Mouse (Mus musculus): ENCODE data around the gene Txk.

The Txk gene

DNA sequence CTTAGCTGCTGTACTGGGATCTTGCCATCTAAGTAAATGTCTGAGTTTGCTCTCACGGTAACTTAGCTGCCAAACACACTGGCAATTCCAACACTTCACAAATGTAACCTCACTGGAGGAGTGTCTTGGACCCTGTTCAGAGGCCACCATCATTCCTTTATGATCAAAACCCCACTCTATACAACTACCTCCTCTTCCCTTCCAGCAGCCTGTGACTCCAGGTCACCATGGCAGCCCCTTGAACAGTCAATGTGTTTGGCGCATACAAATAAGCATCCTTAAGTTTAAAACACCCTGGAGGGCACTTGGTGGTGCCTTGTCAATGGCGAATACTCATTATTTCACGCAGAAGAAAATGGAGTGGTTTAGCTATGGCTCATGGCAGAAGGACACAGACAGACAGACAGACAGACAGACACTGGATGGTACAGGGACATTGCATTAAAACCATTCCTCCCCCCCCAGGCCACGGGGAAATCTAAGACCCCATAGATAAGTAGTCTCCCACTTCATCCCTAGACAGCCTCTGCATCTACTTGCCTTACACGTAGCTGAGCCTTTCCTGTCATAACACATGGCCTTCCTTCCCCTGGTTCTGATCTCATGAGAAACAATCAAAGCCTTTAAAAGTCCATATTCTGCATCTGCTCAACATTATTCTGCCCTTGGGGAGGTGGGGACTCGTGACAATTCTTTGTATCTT lies 1.4 kb downstream of the Txk start:
- DNase-seq (ENCODE audit: low read depth, low spot score) = no peak

GRCm38 (mm10) chr5:72750226-72750625 lies 2.4 kb downstream of the Txk start:
- DNase-seq (ENCODE audit: low read depth, low spot score) = no peak

DNA sequence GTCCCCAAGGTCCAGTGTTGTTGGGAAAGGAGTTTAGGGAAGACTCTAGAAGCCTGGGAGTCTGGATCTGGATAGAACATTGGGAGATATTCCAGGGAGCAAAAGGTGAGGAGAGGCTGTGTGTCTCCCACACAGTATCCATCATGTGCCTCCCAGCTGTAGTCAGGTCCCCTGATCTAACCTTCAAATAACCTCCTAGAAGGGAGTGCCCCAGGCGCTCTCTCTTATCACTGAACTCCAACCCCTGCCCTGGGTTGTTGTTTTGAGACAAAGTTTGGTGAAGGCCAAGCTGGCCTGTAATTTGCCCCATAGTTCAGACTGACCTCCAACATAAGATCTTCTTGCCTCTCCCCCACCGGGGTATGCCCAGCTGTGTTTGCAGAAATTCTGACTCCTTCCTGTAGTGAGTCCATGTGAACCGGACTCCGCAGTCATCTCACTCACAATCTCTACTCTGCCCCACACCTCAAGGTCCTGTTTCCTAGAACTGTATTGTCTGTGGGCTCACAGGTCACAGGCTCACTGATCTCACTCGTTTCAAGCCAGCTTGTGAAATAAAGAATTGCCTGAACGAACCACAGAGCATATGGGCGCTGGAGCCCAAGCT lies 3.8 kb downstream of the Txk start:
- DNase-seq (ENCODE audit: low read depth, low spot score) = no peak

DNA sequence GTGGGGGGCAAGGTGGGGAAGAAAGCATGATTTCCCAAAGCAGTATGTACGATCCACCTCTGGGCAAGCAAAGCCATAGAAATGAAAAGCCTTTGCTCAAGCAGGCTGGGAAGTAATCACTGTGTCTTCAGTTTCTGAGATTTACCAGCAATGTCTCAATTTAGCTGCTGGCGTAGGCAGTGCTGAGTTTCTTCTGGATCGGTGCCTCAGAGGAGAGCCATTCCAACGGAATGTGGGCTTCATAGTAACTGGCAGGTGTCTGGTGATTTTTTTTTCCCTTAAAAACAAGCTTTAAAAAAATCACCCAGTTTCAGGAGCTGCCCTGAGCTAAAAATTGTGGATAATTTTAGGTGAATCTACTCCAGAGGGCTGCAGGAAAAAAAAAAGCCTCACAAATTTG lies 5.2 kb downstream of the Txk start:
- no peak for DNase-seq (ENCODE audit: low read depth, low spot score)

DNA sequence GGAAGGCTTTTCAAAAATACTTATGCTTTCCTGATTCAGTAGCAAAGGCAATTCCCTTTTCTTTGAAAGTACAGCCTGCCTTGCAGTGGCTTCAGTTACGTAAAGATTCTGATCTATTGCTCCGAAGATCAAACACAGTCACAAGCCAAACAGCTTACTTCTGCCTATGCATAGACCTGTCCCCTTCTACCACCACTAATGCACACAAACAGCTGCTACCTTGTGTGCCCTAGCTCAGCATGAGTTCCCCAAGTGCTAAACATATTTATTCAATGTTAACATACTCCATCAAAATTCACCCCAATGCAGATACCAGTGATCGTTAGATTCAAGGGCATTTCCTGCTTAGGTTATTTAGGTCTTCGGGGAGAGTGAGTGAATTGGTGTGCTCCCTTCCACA lies 6.1 kb downstream of the Txk start:
- DNase-seq (ENCODE audit: low read depth, low spot score) = no peak

DNA sequence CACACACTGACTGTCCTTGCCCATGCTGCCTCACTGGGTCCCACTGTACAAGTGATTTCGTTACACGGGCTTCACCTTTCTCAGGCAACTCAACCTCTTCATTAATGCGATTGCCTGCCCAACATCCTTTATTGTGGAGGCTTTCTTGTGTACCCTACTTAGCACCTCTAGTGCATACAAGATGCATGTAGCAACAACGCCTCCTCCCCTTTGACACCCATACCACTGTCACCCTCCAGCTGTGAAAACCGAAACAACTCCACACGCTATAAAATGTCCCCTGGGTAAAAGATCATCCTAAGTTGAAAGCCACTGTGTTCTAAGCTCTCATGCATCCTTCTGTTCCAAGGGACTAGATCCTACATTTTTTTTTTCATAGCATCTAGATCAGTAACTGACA lies 9.5 kb downstream of the Txk start:
- no peak for DNase-seq (ENCODE audit: low read depth, low spot score)

DNA sequence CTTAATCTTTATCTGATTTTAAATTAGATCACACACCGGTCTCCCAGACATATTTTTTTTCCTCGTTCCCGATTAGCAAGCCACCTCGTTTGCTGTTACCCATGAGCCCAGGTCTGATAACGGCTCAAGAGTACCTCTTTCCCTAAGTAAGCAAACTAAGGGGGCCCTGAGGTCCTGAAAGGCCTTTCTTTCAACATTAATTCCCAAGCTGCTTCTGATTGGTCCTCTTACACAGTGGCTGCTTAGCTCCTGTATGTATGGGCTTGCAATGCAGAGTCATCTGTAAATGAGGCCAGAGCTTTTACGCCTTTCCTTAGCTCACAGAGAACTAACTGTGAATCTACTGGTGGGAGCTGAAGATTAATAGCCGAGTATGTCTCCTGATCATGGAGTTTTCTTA lies 15.7 kb downstream of the Txk start:
- no peak for DNase-seq (ENCODE audit: low read depth, low spot score)

DNA sequence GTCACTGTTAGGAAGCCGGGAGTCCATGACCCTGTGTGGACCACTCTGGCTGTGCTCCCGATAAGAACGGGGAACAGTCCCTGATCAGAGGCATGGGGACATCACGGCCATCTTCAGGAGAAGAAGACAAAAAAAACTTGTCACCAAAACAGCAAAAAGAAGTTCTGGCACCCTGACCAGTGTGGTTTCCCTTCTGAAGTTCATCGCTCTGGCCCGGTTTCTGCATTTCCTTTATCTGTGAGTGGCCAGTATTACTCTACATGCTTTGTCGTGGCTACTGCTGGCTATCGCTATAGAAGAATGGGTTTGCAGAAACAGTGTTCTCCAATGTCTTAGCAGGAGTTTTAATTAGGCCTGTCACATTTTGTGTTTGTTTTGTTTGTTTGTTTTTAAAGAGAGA lies 16.1 kb downstream of the Txk start:
- DNase-seq (ENCODE audit: low read depth, low spot score) = no peak

DNA sequence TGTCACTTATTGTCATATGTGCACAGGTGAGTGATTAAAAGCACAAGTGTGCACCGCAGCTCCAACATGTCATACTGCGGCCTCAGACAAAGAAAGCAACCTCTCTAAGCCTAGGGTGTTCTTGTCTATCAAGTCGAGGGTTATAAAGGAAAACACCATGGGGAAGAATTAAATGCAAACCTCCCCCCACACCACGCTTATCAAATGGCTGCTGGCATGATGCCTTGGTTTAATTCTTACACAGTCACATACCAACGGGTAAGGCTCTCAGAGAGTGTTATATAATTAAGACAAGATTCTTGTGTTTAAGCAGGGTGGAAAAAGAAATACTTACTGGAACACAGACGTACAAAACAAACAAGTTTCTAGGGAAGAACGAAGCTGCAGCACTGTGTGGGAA lies 16.8 kb downstream of the Txk start:
- DNase-seq (ENCODE audit: low read depth, low spot score) = no peak

GRCm38 (mm10) chr5:72732885-72733284 lies 19.7 kb downstream of the Txk start:
- DNase-seq (ENCODE audit: low read depth, low spot score) = no peak

DNA sequence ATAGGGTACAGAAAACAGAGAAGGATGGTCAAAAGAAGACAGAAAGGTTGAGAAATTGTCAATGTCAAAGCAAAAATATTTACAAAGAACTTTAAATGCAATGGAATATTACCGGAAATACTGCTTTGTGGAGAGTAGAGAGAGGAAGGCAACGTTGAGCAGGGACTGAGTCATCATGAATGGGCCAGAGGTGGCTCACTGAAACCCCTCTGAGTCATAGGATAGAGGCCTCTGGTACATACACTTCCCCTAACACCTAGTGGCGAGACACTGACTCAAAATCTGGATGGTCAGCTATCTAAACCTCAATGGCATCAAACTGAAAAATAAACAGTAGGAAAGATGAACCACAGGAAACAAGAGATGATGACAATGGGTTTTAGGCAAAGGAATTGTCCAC lies 27.2 kb downstream of the Txk start:
- no peak for DNase-seq (ENCODE audit: low read depth, low spot score)

GRCm38 (mm10) chr5:72723429-72723828 lies 29.1 kb downstream of the Txk start:
- no peak for DNase-seq (ENCODE audit: low read depth, low spot score)

DNA sequence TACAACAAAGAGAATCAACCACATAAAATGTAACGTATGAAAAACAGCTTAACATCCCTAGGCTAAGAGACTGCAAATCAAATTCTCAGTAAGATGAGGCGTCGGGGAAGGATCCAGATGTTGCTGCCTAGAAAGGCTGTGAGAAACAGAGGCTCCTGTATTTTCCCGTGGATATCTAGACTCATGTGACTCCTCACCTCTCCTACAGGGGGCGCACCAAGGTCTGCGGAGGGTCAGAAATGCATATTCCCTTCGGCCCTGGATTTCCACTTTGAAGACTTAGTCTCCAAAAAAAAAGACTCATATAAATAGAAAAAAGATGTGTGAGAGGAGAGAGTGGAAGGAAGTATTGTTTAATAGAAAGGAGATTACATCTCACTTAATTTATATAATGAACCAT lies 32.0 kb downstream of the Txk start:
- DNase-seq (ENCODE audit: low read depth, low spot score) = no peak

DNA sequence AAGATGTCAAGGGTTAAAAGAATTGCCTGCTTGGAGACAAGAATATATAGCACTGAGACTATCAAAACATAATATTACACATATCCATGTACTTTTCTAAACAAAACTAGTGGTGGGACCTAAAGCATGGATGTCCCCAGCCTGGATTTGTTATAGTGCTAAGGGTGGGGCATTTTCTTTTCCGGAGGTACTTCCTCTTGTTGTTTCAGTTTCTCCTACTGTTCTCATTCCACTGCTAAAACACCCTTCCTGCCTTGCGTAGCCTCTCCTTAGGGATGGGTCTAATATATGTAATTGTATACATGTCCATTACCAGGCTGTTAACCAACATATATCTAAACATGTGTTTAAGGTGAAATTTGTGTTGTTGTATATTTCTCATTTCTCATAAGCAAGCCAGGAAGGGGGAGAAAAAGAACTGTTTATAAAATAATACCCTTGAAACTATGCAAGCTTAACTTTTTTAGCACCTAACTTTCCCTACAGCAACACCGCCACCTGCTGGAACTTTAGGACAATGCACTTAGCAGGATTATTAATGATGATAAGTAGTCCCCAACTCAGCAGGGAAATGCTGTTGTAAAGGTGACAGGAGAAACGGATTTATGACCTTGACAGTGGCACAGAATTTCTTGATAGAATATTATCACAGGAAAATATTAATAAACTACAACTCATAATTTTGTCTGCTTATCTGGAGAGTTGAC lies 41.9 kb downstream of the Txk start:
- DNase-seq (ENCODE audit: low read depth, low spot score) = no peak

DNA sequence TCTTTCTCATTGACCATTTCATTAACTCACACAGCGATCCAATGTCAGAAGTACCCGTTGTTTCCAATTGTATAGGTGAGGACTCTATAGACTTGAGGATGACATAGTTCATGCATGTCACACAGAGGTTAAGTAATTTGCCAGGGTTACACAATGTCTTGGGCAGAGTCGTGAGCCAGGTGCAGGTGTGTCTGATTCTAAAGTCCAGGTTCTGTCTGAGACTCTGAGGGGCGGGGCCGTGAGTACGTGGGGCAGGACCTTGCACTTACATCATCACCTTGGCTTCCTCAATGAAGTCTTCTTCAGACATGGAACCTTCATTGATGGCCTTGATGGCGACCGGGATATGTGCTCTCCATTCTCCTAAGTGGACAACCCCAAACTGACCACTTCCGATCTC lies 42.6 kb downstream of the Txk start:
- DNase-seq (ENCODE audit: low read depth, low spot score) = no peak

DNA sequence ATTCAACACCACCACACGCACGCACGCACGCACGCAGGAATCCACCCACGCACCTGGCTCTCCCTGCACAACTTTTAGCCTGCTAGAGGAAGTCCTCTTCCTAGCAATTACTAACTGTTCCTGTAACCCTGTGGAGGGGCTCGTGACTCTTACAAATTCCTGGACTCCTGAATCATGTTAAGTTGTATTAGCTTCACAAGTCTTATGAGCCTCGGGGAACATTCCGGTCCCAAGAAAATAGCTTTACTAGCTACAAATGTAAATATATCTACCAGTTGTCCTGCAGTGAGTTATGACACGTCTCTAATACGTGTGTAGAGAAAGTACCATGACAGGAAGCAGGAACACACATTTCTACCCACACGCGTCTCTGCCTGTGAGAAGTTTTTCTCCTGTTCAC lies 43.1 kb downstream of the Txk start:
- no peak for DNase-seq (ENCODE audit: low read depth, low spot score)

- DNase-seq (ENCODE audit: low read depth, low spot score) = no peak
Observed at GRCm38 (mm10) chr5:72706722-72707121, 45.9 kb downstream of the Txk start.

DNA sequence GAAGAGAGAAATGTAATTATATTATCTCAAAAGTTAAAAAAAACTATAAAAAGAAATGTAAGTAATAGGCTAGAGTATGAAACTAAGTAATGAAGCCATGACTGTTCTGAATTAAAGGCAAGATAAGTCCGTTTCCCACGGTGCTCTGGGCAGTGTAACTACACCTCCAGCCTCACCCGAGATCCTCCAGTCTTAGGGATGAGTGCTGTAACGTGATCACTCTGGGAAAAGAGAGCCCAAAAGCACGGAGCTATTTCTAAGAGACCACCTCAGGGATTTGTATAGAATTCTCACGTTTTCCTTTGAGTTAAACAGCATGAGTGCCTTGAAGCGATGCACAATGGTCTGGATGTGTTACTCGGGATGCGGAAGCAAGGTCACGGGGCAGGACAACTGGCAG lies 46.5 kb downstream of the Txk start:
- no peak for DNase-seq (ENCODE audit: low read depth, low spot score)

GRCm38 (mm10) chr5:72702202-72702601 lies 50.4 kb downstream of the Txk start:
- DNase-seq (ENCODE audit: low read depth, low spot score) = no peak

- DNase-seq (ENCODE audit: low read depth, low spot score) = no peak
Observed at GRCm38 (mm10) chr5:72699500-72699818, 53.1 kb downstream of the Txk start.

GRCm38 (mm10) chr5:72698818-72699499 lies 53.6 kb downstream of the Txk start:
- DNase-seq (ENCODE audit: low read depth, low spot score) = no peak

- DNase-seq (ENCODE audit: low read depth, low spot score) = peak; percentile 64
Observed at GRCm38 (mm10) chr5:72698343-72698742, 54.2 kb downstream of the Txk start.

GRCm38 (mm10) chr5:72696491-72696890 lies 56.1 kb downstream of the Txk start:
- DNase-seq (ENCODE audit: low read depth, low spot score) = no peak

All from brain, embryonic 18.5 days (tissue).